Mouse (Mus musculus) testis, adult 2 months (tissue): ENCODE data around the gene Stk26.

ENCODE experiments used
- CTCF ChIP-seq: fragments of 200-500 bp; IDR thresholded peaks from 2 replicates; pipeline ENCODE4 v1.5.1; 2012; ENCODE audit warnings: low read depth, mild to moderate bottlenecking, inconsistent platforms, low read length, moderate library complexity; ENCODE audit not compliant: control insufficient read depth, insufficient read depth, insufficient replicate concordance
- POLR2A ChIP-seq: fragments of 200-500 bp; IDR thresholded peaks from 2 replicates; pipeline ENCODE4 v1.6.1; 2012; ENCODE audit warnings: low read depth, mild to moderate bottlenecking, inconsistent platforms, low read length, moderate library complexity; ENCODE audit not compliant: control insufficient read depth

DNA sequence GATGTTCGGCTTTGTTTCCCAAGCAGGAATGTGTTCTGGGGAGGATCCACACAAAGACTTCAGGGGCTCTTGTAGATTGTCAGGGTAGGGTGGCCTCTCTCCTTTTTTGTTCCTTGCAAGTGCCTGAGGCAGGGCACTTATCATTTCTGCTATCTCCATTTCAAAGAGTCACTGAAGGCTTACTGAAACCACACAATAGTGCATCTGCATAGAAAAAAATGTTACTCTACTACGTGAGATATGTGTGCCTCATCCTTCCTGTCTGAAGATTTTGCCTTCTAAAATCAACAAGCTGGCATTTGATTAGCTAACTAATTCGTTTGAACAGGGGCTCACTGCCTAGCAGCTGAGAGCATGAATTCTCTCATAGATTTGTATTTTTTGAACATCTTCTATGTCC, 89.5 kb downstream of the Stk26 start:
- TF ChIP-seq POLR2A (no peak), CTCF (no peak)
